ENCODE assay signal across 24 mouse cellular contexts in the genomic region with DNA sequence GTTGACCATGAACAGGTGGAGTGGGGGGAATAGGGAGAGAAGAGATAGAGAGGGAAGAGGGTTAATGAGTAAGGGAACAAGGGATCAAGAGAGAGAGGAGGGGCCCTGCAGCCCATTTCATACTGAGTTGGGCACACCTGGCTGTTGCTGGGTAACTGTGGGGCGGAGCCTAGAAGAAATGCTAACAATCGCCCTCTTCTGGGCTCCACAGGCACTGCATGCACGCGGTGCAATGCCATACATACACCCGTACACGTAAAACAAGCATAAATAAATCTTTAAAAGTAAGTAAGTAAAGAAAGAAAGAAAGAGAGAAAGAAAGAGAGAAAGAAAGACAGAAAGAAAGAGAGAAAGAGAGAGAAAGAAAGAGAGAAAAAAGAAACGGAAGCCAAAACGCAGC.
A peak's percentile ranks its signal among the peaks of the same experiment; 100 is the strongest.
DNase-seq lines count a peak whose midpoint lies in the region; ATAC-seq and TF ChIP-seq lines count a peak whose summit lies in the region.
"Had no signal": no experiment of that assay in that cellular context is flagged by ENCODE, and none has a peak within 500 bp of the region (broad histone marks: within the 10 kb centered on the region; RNA-seq: fewer than 3 reads in every experiment).

No protein-coding gene starts in this region.

- H3K27ac ChIP-seq in layer of hippocampus, adult 2 months, result no peak overlapping the region
- H3K27ac ChIP-seq in cortical plate, adult 2 months (ENCODE audit: insufficient read depth, low read length), result no peak overlapping the region
- no peak overlapping the region for H3K27ac ChIP-seq in forebrain, embryonic 16.5 days (ENCODE audit: low read length)
- H3K27ac ChIP-seq: forebrain, embryonic 12.5 days; liver, embryonic 13.5 days; stomach, embryonic 15.5 days had no signal

- no peaks in the 10 kb centered on the region for H3K27me3 ChIP-seq in forebrain, embryonic 16.5 days (replicated peaks; ENCODE audit: control insufficient read depth, insufficient read depth, low read length)
- H3K27me3 ChIP-seq: CH12.LX; forebrain, embryonic 12.5 days; liver, embryonic 13.5 days; megakaryocyte, embryonic 14.5 days; stomach, embryonic 15.5 days had no signal

- no peaks in the 10 kb centered on the region for H3K9me3 ChIP-seq in forebrain, embryonic 16.5 days (ENCODE audit: control insufficient read depth, low read length)
- H3K9me3 ChIP-seq: forebrain, embryonic 12.5 days; stomach, embryonic 15.5 days had no signal

- H3K4me1 ChIP-seq in cortical plate, adult 2 months (ENCODE audit: control insufficient read depth, insufficient read depth, low read length), result peaks cover 1% of the 10 kb centered on the region
- H3K4me1 ChIP-seq in forebrain, embryonic 16.5 days (replicated peaks; ENCODE audit: control insufficient read depth, insufficient read depth, low read length), result no peaks in the 10 kb centered on the region
- H3K4me1 ChIP-seq: forebrain, embryonic 12.5 days; liver, embryonic 13.5 days; megakaryocyte, embryonic 14.5 days had no signal

- no peaks in the 10 kb centered on the region for H3K36me3 ChIP-seq in forebrain, embryonic 16.5 days (ENCODE audit: control insufficient read depth, insufficient read depth)
- H3K36me3 ChIP-seq: forebrain, embryonic 12.5 days; liver, embryonic 13.5 days; stomach, embryonic 15.5 days had no signal

- H3K4me3 ChIP-seq in layer of hippocampus, adult 2 months, result no peak overlapping the region
- no peak overlapping the region for H3K4me3 ChIP-seq in cortical plate, adult 2 months (ENCODE audit: insufficient read depth, low read length)
- no peak overlapping the region for H3K4me3 ChIP-seq in forebrain, embryonic 16.5 days (replicated peaks; ENCODE audit: low read length)
- H3K4me3 ChIP-seq: forebrain, embryonic 12.5 days; liver, embryonic 13.5 days; megakaryocyte, embryonic 14.5 days; stomach, embryonic 15.5 days had no signal

- 92% methylated on average over 8 of the region's 8 CpGs for WGBS in forebrain, embryonic 16.5 days

- TF ChIP-seq CTCF in layer of hippocampus, adult 2 months (conservative IDR thresholded peaks at IDR 0.05), result peak; percentile 37
- 0 out of 2 replicates have a peak, but pooled peaks have one; percentile 6 for TF ChIP-seq CTCF in cortical plate, adult 2 months (IDR thresholded peaks at IDR 0.05; ENCODE audit: extremely low read depth, insufficient read depth, low read length)

- DNase-seq in layer of hippocampus, adult 2 months (ENCODE audit: low spot score in 2 of 2), result no peak
- DNase-seq in layer of hippocampus, adult 18-20 months (ENCODE audit: low spot score in 2 of 2), result no peak
- peak; percentile 4 for DNase-seq in CD4-positive helper T cell, adult 2 months (ENCODE audit: low read depth, low spot score)
- peak; percentile 56 for DNase-seq in ES-CJ7 (ENCODE audit: low read depth, low spot score)
- DNase-seq in layer of hippocampus, adult 9-10 months (ENCODE audit: low spot score), result no peak
- DNase-seq in urinary bladder, adult 2 months (ENCODE audit: low spot score), result no peak
- DNase-seq: adrenal gland, postnatal 10 days; cerebellum, adult 18-20 months; embryo, embryonic 11 days; gastrocnemius, postnatal 25 days; kidney, adult 9 months; left cerebral cortex, postnatal 4 days; liver, embryonic 13.5 days; lung, postnatal 10 days; right cerebral cortex, adult 18-20 months; spleen, adult 18-20 months; thymus, postnatal 25 days had no signal

- H3K4me2 ChIP-seq in forebrain, embryonic 16.5 days (ENCODE audit: low read length), result no peak overlapping the region
- H3K4me2 ChIP-seq: forebrain, embryonic 12.5 days; heart, embryonic 11.5 days; liver, embryonic 13.5 days; stomach, embryonic 15.5 days had no signal

- no peak for ATAC-seq in forebrain, embryonic 16.5 days

- H3K9ac ChIP-seq in forebrain, embryonic 16.5 days (replicated peaks; ENCODE audit: low read depth, low read length), result no peak overlapping the region
- H3K9ac ChIP-seq: forebrain, embryonic 12.5 days; liver, embryonic 13.5 days; stomach, embryonic 15.5 days had no signal

- no peak for TF ChIP-seq POLR2A in cortical plate, adult 2 months (IDR thresholded peaks at IDR 0.05; ENCODE audit: extremely low read depth, insufficient read depth, low read length)

Comparison
In these comparisons a context has a peak if more than half of its experiments do, and no peak if none do; other contexts are left out.
1. DNase-seq: peak in CD4-positive helper T cell, adult 2 months (single experiment) and ES-CJ7 (single experiment); none in layer of hippocampus, adult 2 months (0 of 2), layer of hippocampus, adult 18-20 months (0 of 2), layer of hippocampus, adult 9-10 months (single experiment) and urinary bladder, adult 2 months (single experiment).